Mouse (Mus musculus): ENCODE measurements around the gene Krt7.

GRCm38 (mm10) chr15:101397683-101398082 is 13.2 kb upstream of the Krt7 start:
- TF ChIP-seq CTCF (conservative IDR thresholded peaks at IDR 0.05; ENCODE audit: low read length) (no peak), POU5F1 (IDR thresholded peaks at IDR 0.05; ENCODE audit: borderline replicate concordance, low read length) (no peak), NANOG (IDR thresholded peaks at IDR 0.05; ENCODE audit: borderline replicate concordance, low read length) (no peak)
